Mouse (Mus musculus): Measurements from ENCODE around the gene Glipr1.
A peak's percentile ranks its signal among the peaks of the same experiment; 100 is the strongest.
"Not testable (repeated sequence)": the region's sequence is repeated elsewhere in the genome, so short reads cannot be mapped to it uniquely, and the experiment has no call there.

Glipr1 gene

DNA sequence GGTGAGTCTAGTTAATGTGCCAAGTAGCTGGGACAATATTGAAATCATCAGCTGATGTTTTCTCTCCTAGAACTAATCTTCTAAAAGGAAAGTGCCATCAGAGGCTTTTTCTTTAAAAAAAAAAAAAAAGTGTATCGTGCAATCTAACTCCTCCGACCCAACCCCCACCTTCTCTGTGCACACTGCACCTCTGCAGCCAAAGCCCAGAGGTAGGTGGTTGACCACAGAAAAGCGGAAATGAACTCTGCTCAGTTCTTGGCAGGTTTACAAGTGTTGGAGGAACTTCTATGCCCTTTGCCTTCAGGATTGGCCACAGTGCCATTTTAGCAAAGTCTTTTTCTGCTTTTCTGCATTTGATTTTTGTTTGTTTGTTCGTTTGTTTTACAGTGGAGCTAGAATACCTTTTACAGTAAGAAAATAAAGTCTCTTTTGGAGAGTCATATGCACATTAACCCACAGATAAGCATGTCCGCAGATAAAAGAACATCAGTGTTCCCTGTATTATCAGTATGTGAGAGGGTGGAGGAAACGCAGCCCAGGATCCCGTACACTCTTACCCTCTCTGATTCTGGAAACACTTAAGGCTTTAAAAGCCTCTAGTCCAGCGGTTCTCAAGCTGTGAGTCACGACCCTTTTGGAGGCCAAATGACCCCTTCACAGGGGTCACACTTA lies at the start of gene Glipr1:
TSS of gene Glipr1 (minus strand) at position 88 of the 672 bp plus-strand sequence.
- peak; percentile 57 to 71 for DNase-seq

DNA sequence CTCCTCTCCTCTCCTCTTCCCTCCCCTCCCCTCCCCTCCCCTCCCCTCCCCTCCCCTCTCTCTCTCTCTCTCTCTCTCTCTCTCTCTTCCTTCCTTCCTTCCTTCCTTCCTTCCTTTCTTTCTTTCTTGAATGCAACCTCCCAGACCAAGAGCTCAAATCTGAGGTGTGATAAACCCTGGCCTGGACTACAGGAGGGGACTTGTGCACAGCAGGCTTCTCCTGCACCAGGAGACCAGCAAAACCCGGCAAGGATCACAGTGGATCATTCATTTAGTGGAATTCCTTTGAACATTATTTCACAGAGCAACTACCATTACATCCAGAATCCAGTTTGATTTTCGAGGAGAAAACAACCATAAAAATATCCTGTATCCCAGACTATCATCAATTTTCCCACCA lies 49.5 kb upstream of the Glipr1 start:
- DNase-seq: not testable (repeated sequence)

DNA sequence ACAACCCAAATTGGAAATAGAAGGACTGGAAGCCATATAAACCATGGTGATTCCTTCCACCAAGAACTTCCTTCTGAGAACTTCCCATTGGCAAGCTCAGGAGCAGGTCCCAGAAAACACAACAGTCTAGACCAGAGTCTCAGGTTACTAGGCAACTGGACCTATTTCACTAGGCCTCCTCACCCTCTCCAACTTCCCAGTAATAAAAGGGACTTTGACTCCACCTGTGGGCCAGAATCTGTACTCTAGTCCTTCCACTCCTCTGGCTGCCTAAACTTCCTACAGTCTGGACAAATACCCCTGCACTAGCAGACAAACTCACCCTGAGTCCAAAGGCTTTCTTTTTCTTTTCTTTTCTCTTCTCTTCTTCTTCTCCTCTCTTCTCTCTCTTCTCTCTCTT lies 48.8 kb upstream of the Glipr1 start:
- no peak for DNase-seq

GRCm38 (mm10) chr10:112044283-112044682 lies 41.9 kb upstream of the Glipr1 start:
- DNase-seq: not testable (repeated sequence)

- DNase-seq: not testable (repeated sequence)
Observed at GRCm38 (mm10) chr10:112043523-112043922, 41.1 kb upstream of the Glipr1 start.

DNA sequence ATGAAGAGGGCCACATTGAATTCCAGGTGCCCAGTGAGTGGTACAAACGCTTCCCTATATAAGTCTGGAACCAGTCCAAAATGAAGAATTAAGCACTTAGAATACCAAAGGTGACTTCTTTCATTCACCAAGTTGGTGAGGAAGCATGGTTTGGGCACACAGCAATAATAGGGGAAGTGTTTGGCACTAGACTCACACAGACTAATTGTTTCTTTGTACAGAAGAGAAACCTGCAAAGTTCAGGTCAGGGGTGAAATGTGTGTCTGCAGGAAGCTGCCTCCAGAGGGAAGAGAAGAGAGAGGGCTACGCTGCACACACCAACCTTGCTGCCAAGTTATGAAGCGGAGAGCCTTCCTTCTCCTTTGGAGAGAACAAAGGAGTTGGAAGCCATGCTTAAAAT lies 26.3 kb upstream of the Glipr1 start:
- DNase-seq: not testable (repeated sequence)

DNA sequence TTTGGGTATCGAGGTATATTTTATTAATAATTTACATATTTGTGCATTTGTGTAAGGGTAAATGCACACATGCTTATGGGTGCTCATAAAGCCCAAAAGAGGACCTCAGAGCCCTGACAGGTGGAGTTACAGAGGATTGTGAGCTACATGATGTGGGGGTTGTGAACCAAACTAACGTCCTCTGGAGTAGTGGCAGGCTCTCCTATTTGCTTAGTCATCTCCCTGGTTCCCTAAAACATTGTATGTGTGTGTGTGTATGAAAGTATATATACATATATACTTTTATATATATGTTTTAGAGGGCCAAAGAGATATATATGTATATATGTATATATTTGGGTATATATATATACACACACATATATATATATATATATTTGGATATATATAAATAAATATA lies 21.2 kb upstream of the Glipr1 start:
- DNase-seq: no peak

DNA sequence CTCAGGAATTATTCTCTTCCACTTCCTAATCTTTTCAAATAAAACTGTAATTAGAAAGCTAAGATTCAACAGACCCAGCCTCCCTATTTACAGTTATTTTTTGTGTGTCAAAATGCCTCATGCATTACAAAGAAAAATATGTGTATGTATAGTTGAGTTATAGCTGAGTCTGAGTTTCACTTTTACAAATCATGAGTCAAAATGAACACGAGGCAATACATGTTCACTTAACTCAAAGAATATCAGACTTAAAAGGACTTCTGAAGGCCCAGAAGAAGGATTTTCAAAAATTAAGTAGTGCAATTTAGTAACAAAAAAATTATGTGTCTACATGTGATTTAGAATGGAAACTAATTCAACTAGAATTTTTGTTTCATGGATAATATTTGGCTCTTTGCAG lies 7.1 kb upstream of the Glipr1 start:
- DNase-seq: not testable (repeated sequence)

DNA sequence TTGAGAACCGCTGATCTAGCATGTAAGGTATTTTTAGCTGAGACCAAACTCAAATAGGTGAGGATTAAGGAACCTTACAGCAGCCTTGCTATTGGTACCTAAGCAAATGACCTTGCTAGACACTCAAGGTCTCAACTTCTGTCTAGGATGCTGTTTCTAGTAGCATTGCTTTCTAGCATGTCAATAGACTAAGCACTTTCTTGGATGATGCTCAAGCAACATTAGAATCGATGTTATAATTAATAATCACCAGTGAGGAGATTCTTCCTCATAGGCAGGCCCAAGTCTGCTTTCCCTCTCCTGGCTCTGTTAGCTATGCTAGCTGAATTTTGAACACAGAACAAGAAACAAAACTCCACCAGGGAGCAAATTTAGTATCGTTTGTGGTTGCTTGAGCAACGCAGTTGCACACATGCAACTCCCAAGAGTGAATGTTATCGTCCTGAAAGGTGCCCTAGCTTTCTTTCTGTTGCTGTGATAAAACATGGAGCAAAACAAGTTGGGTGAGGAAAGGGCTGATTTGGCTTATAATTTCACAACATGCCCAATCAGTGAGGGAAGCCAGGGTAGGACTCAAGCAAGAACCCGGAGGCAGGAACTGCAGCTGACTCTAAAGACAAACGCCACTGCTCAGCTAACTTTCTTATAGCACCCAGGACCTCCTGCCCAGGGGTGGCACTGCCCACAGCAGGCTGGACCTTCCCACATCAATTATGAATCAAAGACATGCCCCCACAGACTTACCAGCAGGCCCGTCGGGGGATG lies 493 bp downstream of the Glipr1 start:
- peak; percentile 10 to 29 for DNase-seq

DNA sequence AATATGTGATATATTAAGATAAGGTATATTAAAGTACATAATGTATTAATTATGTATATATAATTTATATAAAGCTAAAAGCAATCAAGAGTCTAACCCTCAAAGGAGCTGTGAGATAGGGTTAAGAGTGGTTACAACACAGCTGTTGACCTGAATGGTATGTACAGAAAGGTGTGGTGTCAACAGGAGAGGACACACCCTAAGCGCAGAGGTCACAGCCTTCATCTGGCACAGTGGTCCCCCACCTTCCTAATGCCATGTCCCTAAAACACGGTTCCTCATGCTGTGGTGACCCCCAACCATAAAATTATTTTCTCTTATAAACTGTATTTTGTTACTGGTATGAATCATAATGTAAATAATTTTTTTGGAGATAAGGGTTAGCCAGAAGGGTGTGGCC lies 1.1 kb downstream of the Glipr1 start:
- DNase-seq: no peak

DNA sequence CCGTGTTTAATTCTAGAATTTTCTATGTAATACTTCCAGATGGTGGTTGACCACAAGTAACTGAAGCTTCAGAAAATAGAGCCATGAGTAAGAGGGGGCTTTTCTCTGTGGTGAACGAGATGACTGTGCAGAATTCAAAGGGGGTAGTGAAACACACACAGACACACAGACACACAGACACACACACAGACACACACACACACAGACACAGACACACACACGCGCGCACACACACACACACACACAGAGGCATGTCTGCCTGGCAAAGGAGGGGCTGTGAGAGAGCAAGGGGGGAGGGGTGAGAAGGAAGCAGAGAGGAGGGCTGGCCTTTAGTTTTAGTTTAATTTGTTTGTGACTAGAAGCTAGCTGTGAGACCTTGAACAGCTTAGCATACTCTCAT lies 1.9 kb downstream of the Glipr1 start:
- no peak for DNase-seq

DNA sequence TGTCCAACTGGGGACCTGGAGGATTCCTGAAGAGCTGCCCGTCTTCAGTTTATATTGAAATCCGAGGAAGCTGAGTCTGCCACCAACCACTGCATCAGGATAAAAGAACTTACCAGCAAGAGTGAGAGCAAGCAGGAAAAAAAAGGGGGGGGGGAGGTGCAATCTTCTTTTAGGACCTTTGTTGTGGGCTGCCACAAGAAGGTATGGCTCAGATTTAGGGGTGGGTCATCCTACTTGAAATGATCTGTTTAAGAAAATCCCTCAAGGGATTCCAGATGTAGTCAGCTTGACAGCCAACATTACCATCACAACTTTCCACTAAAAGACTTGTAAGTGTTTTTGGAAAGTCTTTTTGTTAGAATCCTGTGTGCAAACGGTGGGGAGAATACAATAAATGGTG lies 2.7 kb downstream of the Glipr1 start:
- DNase-seq: no peak

- no peak for DNase-seq
Observed at GRCm38 (mm10) chr10:111997671-111998070, 4.8 kb downstream of the Glipr1 start.

- peak in 1 of 2 experiments; percentile 28 for DNase-seq
Observed at GRCm38 (mm10) chr10:111996911-111997347, 5.5 kb downstream of the Glipr1 start.

DNA sequence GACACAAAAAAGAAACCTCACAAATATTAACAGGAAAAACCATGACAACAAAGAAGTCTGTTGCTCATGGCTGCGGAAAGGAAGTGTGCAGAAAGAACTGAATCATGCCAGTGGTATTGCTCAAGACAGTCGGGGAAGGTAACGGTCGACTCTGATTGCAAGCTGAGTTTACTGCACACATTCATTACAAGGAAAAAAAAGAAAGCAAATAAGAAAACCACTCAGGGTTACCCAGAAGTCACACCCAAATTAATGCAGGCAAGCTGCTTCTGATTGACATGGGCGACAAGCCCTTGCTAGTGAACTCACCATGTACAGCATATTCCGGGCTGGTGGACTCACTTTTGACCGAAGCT lies 5.9 kb downstream of the Glipr1 start:
- peak in 1 of 2 experiments; percentile 24 for DNase-seq

DNA sequence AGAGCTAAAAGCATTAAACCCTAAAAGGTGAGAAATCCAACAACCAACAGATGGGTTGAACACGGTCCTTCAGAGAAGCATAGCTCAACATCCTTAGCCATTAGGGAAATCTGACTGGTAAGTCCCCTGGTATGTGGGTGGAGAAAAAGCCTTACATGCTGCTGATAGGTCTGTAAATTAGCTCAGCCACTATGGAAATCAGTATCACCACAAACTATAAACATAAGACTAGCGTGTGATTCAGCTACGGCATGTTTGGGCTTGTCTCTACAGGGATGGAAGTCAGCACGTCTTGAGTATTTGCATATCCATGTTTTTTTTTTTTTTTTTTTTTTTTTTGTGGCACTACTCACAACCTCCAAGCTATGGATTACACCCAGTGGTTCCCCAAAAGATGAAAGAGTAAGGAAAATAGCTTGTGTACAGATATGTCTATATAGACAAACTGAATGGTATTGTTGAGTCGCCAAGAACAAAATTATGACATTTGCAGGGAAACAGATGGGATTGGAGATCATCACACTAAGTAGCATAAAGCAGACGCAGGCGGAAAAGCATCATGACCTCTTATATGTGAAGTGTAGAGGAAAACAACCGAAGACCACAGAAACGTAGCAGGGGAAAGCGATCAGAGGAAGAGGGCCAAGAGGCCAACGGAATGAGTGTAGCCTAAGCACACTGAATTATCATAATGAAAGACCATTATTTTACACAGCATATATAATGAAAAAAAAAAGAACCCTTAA lies 6.5 kb downstream of the Glipr1 start:
- DNase-seq: no peak

DNA sequence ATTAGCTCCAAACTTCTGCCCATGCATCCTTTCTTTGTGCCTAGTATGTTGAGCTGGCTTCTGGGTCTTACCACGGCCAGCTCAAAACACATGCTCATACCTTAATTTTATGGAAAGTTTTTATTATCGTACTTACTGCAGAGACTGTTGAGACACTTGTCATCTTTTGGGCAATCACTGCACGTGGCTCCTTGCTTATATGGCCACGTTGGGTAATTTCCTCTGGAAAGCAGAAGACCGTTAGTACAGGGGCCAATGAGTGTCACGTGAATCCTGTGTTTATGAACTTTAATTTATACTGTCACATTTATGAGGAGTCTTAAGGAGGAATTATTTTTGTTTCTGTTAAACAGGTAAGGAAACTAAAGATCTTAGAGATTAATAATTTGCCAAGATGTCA lies 16.0 kb downstream of the Glipr1 start:
- DNase-seq: no peak

DNA sequence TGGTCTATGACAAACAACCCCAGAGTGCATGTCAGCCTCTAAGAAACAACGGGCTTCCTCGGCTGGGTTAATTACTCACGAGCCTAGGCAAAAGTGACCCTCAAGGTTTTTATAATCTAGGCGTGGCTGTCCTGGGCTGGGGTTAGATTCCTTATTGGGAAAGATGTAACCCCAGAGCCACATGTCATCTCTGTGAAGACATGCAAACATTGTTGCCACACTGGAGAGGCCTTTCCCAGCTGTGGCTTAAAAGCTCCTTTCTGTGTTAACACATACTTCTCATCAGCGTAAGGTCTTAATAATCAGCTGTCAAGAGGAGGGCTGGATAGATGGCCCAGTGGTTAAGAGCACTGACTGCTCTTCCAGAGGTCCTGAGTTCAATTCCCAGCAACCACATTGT lies 19.4 kb downstream of the Glipr1 start:
- no peak for DNase-seq

GRCm38 (mm10) chr10:111977584-111977983 lies 24.8 kb downstream of the Glipr1 start:
- peak; percentile 35 to 63 for DNase-seq

GRCm38 (mm10) chr10:111972542-111973361 lies 29.7 kb downstream of the Glipr1 start, which contains the start of gene Krr1:
TSS of gene Krr1 (plus strand) at chr10:111972664.
- peak; percentile 73 to 78 for DNase-seq

GRCm38 (mm10) chr10:111971929-111972328 lies 30.5 kb downstream of the Glipr1 start:
- DNase-seq: no peak

- no peak for DNase-seq
Observed at GRCm38 (mm10) chr10:111966394-111966793, 36.0 kb downstream of the Glipr1 start.

DNA sequence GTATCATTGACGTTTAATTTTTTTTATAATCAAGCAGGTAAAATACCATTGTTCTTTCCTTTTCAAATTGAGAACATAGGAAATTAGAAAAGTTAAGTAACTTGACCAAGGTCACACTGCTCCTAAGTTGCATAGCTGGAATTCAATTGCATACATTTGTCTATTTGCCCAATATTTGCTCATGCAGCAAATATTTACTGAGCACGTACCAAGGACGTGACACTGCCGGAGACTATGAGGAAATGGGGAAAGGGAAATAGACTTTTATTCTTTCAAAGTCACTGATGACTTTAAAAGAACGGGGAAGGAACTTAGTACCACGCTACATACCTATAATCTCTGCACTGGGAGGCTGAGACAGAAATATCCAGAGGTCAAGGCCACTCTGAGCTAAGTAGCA lies 42.0 kb downstream of the Glipr1 start:
- no peak for DNase-seq
